Mouse (Mus musculus) heart, postnatal 10 days (tissue): ENCODE data around the gene Sh3gl2. TPM values are rescaled to one million over a fixed set of nuclear protein-coding genes. Genes with fewer than 3 reads are reported as not detected.

Source experiments
- DNase-seq, 2 experiments: peaks; one replicate each; pipeline ENCODE4 v3.0.0; 2021
- intact Hi-C: fragments of 180-260 bp; cut with DNase I; formaldehyde crosslinking; loops from one replicate; pipeline ENCODE4 v1.15.1; 2025
- total RNA-seq, 2 experiments: library from RNA; stranded (reverse); gene quantifications; 2 replicates each; pipeline ENCODE4 v1.2.3; 2021

Sh3gl2 gene
- total RNA-seq, 2 experiments from 2014 or later: 1.0 to 1.3 TPM

GRCm38 (mm10) chr4:85227664-85228588 is 23.0 kb downstream of the Sh3gl2 start:
- no peak for DNase-seq
- intact Hi-C loops: no loop called here

GRCm38 (mm10) chr4:85228589-85228948 is 23.6 kb downstream of the Sh3gl2 start:
- intact Hi-C loops: no loop called here

DNA sequence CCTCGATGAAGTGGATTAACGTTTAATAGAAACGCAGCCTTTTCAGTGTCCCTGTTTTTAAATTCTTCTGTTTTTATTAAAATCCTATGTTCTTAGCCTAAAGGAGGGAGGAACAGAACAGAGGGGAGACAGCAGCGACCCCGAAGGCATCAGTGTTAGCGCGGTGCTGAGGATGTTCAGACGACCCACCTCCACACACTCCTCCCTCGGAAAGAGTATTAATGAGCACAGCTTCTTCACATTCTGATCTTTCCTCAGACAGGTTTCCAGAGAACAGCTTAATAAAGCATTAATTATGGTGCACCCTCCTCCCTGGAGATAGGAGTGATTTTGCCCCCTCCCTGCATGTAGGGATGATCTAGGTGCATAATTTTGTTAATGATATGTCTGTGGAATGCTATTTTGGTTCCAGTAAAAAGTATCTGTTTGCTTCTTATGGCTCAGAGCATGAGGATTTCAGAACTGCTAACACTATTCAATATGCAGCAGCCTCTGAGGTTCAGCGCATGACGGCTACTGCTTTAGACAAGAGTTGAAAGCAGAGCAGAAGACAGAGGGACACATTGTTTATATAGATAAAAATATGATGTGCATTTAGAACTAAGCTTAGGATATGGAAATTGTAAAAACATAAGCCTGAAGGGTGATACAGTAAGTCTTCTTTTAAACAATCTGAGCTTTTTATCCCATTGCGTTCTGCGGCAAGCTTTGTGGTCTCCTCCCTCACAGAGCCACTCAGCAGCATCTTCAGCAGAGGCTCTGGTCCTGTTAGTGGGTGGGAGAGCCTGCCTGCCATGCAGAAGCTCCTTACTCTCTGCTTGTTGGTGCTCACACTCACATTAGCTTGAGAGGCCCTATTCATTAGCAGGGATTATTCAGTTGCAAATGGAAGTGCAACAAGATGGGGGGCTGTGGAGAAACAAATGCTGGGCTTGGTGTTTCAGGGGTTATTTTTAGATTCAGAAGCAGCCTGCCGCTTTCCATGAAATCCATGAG is 27.8 kb downstream of the Sh3gl2 start:
- intact Hi-C loops: no loop called here
- no peak for DNase-seq

More at GRCm38 (mm10) chr4:85228589-85228948, 23.6 kb downstream of the Sh3gl2 start:
- DNase-seq: no peak

GRCm38 (mm10) chr4:85241675-85242074 is 36.7 kb downstream of the Sh3gl2 start:
- no peak for DNase-seq
- intact Hi-C loops: no loop called here

DNA sequence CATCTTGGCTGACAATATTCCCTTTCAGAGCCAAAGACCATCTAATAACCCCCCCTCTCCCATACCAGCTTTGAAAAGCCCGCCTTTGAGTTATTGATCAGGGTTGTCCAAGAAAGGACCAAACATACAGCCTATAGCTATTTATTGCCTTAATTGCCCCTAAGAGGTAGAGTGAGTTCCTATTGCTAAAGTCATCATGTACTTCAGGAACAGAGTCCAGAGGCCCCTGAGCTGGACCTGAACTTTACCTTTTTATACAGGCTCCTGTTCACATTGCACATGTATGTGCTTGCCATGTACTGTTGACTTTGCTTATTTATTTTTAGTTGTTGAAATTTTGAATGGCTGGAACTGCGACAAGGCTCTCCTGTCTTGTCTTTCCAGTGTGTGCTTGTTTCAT is 37.6 kb downstream of the Sh3gl2 start:
- no peak for DNase-seq
- intact Hi-C loops: no loop called here

DNA sequence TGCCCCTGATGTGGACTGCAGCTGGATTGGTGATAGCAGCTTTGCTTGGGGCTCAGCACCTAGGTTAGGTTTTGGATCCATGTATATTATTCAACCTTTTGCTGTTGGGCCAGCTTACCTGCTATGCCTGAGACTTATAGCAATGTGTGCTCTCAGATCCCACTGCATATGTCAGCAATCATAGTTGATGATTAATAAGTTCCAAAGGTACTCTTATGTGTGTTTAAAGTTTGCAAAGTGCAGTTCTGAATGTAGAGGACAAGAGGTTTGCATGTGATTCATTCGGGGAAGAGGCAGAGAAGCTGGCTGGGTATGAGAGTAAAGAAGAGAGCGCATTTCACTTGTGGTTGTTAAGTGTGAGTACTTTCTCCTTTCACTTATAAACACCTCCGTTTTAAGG is 43.7 kb downstream of the Sh3gl2 start:
- intact Hi-C loops: no loop called here
- no peak for DNase-seq

DNA sequence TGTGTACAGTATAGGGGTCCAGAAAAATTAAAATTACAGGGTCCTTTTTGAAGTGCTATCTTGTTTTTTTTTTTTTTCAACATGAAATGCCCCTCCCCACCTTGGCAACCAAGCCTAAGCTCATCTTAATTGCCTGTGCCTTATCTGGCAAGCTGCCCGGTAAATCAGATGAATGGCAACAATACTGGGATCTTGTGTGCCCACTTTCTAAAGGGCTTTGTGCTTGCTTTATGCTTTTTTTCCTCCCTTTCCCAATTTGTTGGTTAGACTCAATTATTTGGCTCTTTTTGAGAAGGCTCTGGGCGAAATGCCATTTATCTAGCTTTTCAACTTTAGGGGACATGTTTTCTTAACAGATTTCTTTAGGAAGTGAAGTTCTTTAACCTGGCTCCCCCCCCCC is 45.3 kb downstream of the Sh3gl2 start:
- DNase-seq: peak in 1 of 2 experiments; percentile 2
- intact Hi-C loops: no loop called here

DNA sequence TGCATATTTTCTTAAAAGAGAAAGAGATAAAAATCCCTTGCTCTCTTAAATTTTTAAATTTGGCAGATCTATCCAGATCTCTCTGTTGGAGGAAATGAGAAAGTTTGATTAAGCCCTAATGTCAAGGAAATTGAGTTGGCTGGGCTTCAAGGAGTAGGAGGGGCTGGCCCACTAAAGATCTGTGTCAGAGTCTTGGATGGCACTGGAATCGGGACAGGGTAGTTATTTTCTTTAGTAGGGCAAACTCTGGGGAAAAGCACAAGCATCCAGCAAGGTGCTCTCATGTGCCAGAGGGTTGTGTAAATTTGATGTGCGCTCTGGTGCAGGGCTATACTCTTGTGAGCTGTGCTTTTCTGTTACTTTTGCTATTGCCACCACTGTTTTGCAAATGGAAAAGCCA is 45.9 kb downstream of the Sh3gl2 start:
- no peak for DNase-seq
- intact Hi-C loops: no loop called here

GRCm38 (mm10) chr4:85255771-85256389 is 51.0 kb downstream of the Sh3gl2 start:
- intact Hi-C loops: no loop called here
- DNase-seq: no peak

DNA sequence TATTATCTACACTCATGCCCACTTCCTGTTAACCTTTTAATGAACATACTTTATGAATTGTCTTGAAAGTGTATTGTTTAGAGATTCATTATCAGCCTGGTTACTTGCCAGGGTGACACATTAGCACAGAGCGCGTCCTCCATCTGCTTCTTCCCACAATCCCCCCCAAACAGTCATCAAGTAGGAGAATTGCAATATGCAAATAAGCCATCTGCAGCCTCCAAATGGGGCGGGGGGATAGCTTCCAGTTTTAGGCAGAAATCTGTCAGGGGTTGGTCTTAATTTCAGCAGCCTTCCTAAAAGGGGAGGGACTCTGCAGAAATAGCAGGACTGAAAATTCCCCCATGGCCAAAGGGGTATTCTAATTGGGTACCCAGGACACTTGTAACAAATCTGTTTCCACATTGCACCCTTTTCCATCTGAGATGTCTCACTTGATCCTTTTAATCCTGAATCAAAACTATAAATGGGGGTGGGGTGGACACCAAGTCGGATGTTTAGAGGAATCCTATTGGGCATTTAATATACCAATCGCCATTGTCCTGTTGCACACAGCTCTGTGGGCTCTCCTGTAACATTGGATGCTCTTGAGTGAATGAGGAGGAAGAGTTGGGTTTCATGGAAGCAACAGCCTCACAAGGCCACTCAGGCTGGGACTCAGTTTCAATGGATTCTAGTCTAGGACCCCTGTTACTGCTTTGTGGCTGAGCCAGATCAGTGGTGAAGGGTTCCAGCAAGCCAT is 51.7 kb downstream of the Sh3gl2 start:
- no peak for DNase-seq
- intact Hi-C loops: no loop called here

DNA sequence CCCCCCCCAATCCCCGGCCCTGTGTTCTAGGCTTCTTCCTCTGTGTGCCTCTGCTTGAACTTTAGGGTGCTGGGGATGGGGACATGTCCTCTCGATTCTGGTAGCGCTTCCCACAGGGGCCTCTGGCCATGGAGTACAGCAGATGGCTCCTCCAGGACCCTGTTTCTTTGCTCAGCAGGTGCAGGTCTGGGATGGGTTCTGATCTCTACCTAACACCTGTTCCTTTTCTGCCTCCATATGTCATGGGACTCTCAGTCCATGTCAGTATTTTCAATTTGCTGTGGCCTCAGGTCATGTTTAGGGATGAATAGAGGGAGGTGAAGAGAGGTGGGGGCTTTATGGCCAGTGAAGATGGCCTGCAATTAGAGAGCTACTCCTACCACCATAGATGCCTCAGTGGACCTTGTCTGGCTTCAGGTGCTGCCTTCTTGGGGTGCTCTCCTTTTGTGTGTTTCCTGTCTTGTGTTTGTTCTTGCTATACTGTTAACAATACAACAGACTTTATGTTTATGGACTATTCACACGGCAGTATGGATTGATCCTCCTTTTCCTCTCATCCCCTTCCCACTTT is 52.9 kb downstream of the Sh3gl2 start:
- no peak for DNase-seq
- intact Hi-C loops: no loop called here

- no peak for DNase-seq
- intact Hi-C loops: no loop called here
Measured at GRCm38 (mm10) chr4:85260687-85261658, 56.0 kb downstream of the Sh3gl2 start.

GRCm38 (mm10) chr4:85262146-85262545 is 57.2 kb downstream of the Sh3gl2 start:
- intact Hi-C loops: no loop called here
- no peak for DNase-seq

GRCm38 (mm10) chr4:85262606-85263005 is 57.7 kb downstream of the Sh3gl2 start:
- intact Hi-C loops: no loop called here
- no peak for DNase-seq

- intact Hi-C loops: no loop called here
Measured at GRCm38 (mm10) chr4:85267456-85267855, 62.5 kb downstream of the Sh3gl2 start.

GRCm38 (mm10) chr4:85272877-85273276 is 68.0 kb downstream of the Sh3gl2 start:
- DNase-seq: no peak
- intact Hi-C loops: no loop called here

More at GRCm38 (mm10) chr4:85267456-85267855, 62.5 kb downstream of the Sh3gl2 start:
- DNase-seq: no peak

DNA sequence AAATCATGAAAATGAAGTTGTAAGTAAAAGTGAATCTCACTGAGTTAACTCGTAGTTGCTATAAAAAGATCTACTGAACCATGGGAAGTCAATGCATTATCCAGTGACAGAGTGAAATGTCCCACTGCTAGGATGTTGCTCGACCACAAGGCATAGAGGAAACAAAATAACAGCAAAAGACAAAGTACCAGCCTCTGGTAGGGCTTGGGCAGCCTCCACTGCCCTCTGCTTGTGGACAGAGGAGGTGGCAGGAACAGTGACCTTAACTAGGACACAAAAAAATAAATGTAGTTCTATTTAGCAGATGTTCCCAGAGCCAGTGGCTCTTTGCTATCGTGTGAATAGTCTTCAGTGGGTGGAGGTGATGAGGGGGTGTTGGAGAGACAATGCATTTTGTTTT is 68.5 kb downstream of the Sh3gl2 start:
- DNase-seq: no peak
- intact Hi-C loops: no loop called here

- no peak for DNase-seq
- intact Hi-C loops: no loop called here
Measured at GRCm38 (mm10) chr4:85283151-85283550, 78.2 kb downstream of the Sh3gl2 start.

DNA sequence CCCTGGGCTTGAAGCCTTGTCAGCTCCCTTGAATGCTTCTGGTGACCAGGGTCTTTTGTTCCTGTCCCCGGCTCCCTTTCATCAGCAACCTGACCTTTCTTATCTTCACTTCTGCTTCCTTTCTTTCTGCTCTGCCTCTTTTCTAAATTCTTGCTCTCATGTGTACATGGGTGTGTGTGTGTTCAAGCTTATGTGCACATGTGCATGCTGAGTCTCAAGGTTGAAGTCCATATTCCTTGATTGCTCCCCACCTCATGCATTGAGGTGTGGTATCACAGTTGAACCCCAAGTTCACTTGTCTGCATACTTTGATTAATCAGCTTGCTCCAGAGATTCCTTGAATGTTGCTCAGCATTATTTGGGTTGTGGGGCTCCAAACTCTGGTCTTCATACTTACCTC is 85.1 kb downstream of the Sh3gl2 start:
- no peak for DNase-seq
- intact Hi-C loops: no loop called here
